Mouse (Mus musculus) kidney, adult 18-20 months (tissue): ENCODE data around the gene Mllt1.

ENCODE experiments used
- DNase-seq: peaks from one replicate; pipeline ENCODE4 v3.0.0; 2021

The Mllt1 gene

DNA sequence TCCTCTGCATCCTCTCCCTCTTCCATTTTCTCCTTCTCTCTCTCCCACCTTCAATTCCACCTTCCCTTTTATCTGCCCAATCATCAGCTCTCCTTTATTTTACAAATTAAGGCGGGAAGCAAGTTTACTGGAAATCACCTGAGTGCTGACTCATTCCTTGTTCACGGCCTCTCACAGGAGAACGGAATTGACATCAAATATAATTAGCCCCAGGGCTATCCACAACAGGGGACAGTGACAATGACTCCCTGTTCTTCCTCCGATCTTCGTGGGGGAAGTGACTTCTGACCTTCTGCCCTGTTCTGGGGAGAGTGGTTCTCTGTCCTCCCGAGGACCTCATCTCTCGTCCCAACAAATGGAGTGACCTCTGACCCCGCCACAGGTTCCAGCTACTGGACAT, 58.2 kb downstream of the Mllt1 start:
- no peak for DNase-seq

DNA sequence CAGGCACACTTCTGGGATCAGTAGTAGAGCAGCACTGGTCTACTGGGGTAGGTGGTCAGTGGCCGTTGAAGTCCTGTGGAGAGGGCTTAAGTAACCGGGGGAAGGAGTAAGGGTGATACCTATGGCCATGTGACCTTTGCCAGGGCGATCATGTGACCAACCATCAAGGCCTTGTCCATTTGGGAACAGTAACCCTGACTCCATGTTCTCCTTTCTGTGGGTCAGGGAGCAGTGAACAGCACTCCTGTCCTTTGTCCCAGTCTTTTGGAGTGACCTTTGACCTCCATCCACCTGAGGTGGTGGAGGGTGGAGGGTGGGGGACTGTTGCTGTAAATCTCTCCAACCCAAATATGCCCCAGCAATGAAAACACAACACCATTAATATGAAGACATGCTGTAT, 58.8 kb downstream of the Mllt1 start:
- no peak for DNase-seq

GRCm38 (mm10) chr17:56874936-56875651, 60.1 kb downstream of the Mllt1 start, which contains the start of gene 1700061G19Rik:
Gene 1700061G19Rik (plus strand): TSS chr17:56875477.
- no peak for DNase-seq

GRCm38 (mm10) chr17:56874237-56874636, 61.0 kb downstream of the Mllt1 start, which contains the start of gene Acsbg2:
Gene Acsbg2 (minus strand): TSS chr17:56874447.
- no peak for DNase-seq

- DNase-seq, result no peak
These were observed 62.7 kb downstream of the Mllt1 start for GRCm38 (mm10) chr17:56872512-56872911.

- DNase-seq, result no peak
These were observed 63.4 kb downstream of the Mllt1 start for GRCm38 (mm10) chr17:56871767-56872166.

- DNase-seq, result no peak
These were observed 64.8 kb downstream of the Mllt1 start for GRCm38 (mm10) chr17:56870287-56870953.

GRCm38 (mm10) chr17:56869481-56869977, 65.7 kb downstream of the Mllt1 start:
- DNase-seq, result no peak

- no peak for DNase-seq
These were observed 69.1 kb downstream of the Mllt1 start for GRCm38 (mm10) chr17:56866071-56866470.

GRCm38 (mm10) chr17:56861197-56861596, 74.0 kb downstream of the Mllt1 start:
- no peak for DNase-seq

- no peak for DNase-seq
These were observed 76.3 kb downstream of the Mllt1 start for GRCm38 (mm10) chr17:56858922-56859321.

DNA sequence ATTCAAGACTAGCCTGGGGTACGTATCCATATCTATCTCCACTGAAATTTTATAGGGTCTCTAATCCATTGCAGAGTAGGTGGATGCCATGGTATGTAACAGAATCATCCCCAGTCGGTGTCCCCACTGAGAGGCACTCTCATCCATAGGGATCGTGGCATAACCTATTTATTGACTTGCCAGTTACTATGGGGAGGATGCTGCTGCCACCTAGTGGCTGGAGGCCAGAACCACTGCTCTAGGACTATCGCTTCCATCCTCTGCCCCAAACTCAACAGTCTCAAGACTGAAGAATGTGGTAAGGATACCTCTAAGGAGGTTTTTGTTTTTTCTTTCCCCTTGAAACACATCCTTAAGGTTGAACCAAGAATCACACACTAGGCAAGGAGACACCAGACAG, 77.0 kb downstream of the Mllt1 start:
- peak; percentile 74 for DNase-seq

DNA sequence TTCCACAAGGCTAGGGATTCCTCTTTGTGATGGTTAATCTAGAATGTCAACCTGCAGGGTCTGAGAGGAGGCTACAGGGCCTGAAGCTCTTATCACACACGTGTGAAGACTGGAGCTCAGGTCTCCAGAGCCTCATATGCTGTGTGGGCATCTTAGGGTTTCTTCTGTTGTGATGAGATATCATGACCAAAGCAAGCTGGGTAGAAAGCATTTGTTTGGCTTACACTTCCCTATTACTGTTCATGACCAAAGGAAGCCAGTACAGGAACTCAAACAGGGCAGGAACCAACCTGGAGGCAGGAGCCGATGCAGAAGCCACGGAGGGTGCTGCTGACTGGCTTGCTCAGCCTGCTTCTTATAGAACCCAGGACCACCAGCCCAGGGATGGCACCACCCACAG, 79.8 kb downstream of the Mllt1 start:
- DNase-seq, result no peak

GRCm38 (mm10) chr17:56851167-56851566, 84.0 kb downstream of the Mllt1 start:
- no peak for DNase-seq

DNA sequence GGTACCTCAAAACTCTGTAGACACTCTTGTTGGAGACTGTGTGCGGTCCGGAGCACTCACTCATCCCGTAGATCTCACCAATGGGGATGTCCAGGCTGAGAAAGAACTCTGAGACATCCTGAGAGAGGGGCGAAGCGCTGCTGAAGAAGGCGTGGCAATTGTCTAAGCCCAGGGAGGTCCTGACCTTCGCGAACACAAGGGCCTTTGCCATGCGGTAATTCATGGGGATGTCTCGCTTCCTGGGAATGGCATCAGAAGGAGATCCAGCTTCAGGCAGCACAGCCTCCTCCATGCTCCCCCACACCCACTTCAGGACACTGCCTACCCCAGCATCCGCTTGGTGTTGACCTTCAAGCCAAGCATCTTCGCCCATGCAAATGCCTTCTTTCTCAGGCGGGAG, 85.5 kb downstream of the Mllt1 start:
- DNase-seq, result no peak

GRCm38 (mm10) chr17:56848785-56849184, 86.4 kb downstream of the Mllt1 start:
- no peak for DNase-seq

- DNase-seq, result no peak
These were observed 91.5 kb downstream of the Mllt1 start for GRCm38 (mm10) chr17:56843678-56844077.
